Mouse (Mus musculus) liver, embryonic 11.5 days (tissue): ENCODE data around the gene Kansl1. TPM values are rescaled to one million over a fixed set of nuclear protein-coding genes. Genes with fewer than 3 reads are reported as not detected.

Source experiments
- ATAC-seq: fragments of 200-750 bp; cut with Nextera tagmentation; replicated peaks from 2 replicates; pipeline ENCODE4 v1.8.0; 2017; ENCODE audit warnings: moderate number of reproducible peaks, mild to moderate bottlenecking, moderate TSS enrichment, moderate library complexity; ENCODE audit not compliant: low FRiP score
- DNase-seq: peaks from one replicate; pipeline ENCODE4 v3.0.0-alpha.2; 2017; ENCODE audit warnings: low spot score
- H3K27ac ChIP-seq: fragments of 300-500 bp; sonication (generic); 2 replicates; pipeline ENCODE4 v1.5.1; 2014; ENCODE audit warnings: mild to moderate bottlenecking, low read depth, low read length, control low read depth
- H3K27me3 ChIP-seq: fragments of 300-500 bp; sonication (generic); replicated peaks from 2 replicates; pipeline ENCODE4 v1.6.1; 2014; ENCODE audit warnings: low read length, mixed read lengths; ENCODE audit not compliant: control insufficient read depth, insufficient read depth
- H3K36me3 ChIP-seq: fragments of 300-500 bp; sonication (generic); 2 replicates; pipeline ENCODE4 v1.6.1; 2014; ENCODE audit warnings: mild to moderate bottlenecking, low read length, moderate library complexity, mixed read lengths; ENCODE audit not compliant: control insufficient read depth, insufficient read depth
- H3K4me1 ChIP-seq: fragments of 300-500 bp; sonication (generic); replicated peaks from 2 replicates; pipeline ENCODE4 v1.6.1; 2014; ENCODE audit warnings: low read length, mixed read lengths; ENCODE audit not compliant: control insufficient read depth, insufficient read depth
- H3K4me2 ChIP-seq: fragments of 300-500 bp; sonication (generic); 2 replicates; pipeline ENCODE4 v1.6.1; 2014; ENCODE audit warnings: mild to moderate bottlenecking, control low read depth, moderate library complexity
- H3K4me3 ChIP-seq: fragments of 300-500 bp; sonication (generic); 2 replicates; pipeline ENCODE4 v1.5.1; 2014; ENCODE audit warnings: low read depth, low read length, control low read depth
- H3K9ac ChIP-seq: fragments of 300-500 bp; sonication (generic); 2 replicates; pipeline ENCODE4 v1.6.1; 2014; ENCODE audit warnings: low read depth, low read length, control low read depth
- H3K9me3 ChIP-seq: fragments of 300-500 bp; sonication (generic); 2 replicates; pipeline ENCODE4 v1.6.1; 2016; ENCODE audit warnings: low read length, inconsistent platforms, mixed read lengths; ENCODE audit not compliant: control insufficient read depth
- WGBS: fragments of 180-500 bp; shearing (Covaris S2); extraction: QIAGEN DNeasy Blood & Tissue Kit; methylation state at CpG from one replicate; pipeline ENCODE4 v1.1.7; 2014; 5-methylcytosine and 5-hydroxymethylcytosine counted together
- microRNA-seq: library from miRNA; unstranded; fragments of <30 nt; microRNA quantifications from one replicate; pipeline ENCODE4, GENCODE M21; 2017; ENCODE audit warnings: borderline number of aligned reads
- polyA plus RNA-seq: library from polyadenylated mRNA; unstranded; fragments of >200 nt; fragmentation: Nextera tagmentation; extraction: Ambion mirVana; gene quantifications from 2 replicates; pipeline ENCODE4 v1.2.1, GENCODE M21; 2014

Kansl1 gene
- polyA plus RNA-seq, 1 experiment from 2014 or later = 18.2 TPM

GRCm38 (mm10) chr11:104287113-104287512 is 181.5 kb downstream of the Kansl1 start:
- Histone ChIP-seq H3K9me3 (no peaks in the 10 kb centered on the region), H3K4me1 (peaks cover 7% of the 10 kb centered on the region), H3K27ac (no peak overlapping the region), H3K27me3 (no peaks in the 10 kb centered on the region), H3K9ac (no peak overlapping the region), H3K4me3 (no peak overlapping the region), H3K4me2 (no peak overlapping the region), H3K36me3 (no peaks in the 10 kb centered on the region)
- DNase-seq = no peak
- ATAC-seq = no peak
- 94% methylated on average over 18 of the region's 18 CpGs for WGBS

Small RNA genes lying within 50 kb of the gene (microRNA-seq; reads per million reads assigned to microRNA genes)
- gene Gm47315 = not detected

Other genes with a start within 250 kb of the Kansl1 start
- 0.90 and 1.1 TPM in 2 replicates for gene Mapt, start 237.5 kb downstream of the Kansl1 start, polyA plus RNA-seq
- gene Cdc27, start 81.8 kb upstream of the Kansl1 start, polyA plus RNA-seq = 41.6 and 45.9 TPM in 2 replicates
- gene Myl4, start 81.8 kb upstream of the Kansl1 start, polyA plus RNA-seq = 11.9 and 30.4 TPM in 2 replicates
- 16.2 and 16.4 TPM in 2 replicates for gene Itgb3, start 139.1 kb upstream of the Kansl1 start, polyA plus RNA-seq
- 0.04 and 0.05 TPM in 2 replicates for gene Gm11639, start 216.8 kb upstream of the Kansl1 start, polyA plus RNA-seq